Mouse (Mus musculus): ENCODE data around the gene Slc11a1. TPM values are rescaled to one million over a fixed set of nuclear protein-coding genes. Genes with fewer than 3 reads are reported as not detected.

The Slc11a1 gene
- polyA plus RNA-seq, 1 experiment from 2014 or later, result 8.6 TPM

DNA sequence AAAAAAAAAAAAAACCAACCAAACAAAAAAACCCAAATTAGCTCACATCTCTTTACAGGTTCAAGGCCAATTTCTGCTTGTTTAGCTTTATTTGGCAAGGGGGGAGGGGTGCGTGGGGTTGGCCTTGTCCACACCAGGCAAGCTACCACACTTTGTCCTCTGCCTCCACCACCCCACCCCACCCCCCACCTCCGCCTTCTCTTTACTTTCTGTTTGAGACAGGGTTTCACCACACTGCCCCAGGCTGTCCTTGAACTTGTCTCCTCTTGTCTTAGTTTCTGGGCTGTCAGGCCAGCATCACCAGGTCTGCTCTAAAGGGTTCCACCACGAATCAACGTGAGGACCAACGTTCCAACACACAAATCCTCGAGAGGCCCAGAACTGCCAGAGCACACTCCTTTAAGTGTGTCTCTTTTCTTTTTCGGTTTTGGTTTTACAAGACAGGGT lies 4.1 kb downstream of the Slc11a1 start:
- peak overlapping the region; percentile 27 for H3K4me2 ChIP-seq
- no peak for ATAC-seq
- H3K9me3 ChIP-seq (replicated peaks), result no peaks in the 10 kb centered on the region
- H3K4me1 ChIP-seq, result peaks cover 54% of the 10 kb centered on the region
- peaks cover 6% of the 10 kb centered on the region; the same call in 1 of the 2 replicates for H3K27me3 ChIP-seq (replicated peaks)
- H3K36me3 ChIP-seq, result no peaks in the 10 kb centered on the region
- H3K9ac ChIP-seq, result no peak overlapping the region
- H3K27ac ChIP-seq, result peak overlapping the region; percentile 57; the same call in 1 of the 2 replicates
- H3K4me3 ChIP-seq, result no peak overlapping the region
- 64% methylated on average over 7 of the region's 7 CpGs for whole genome bisulfite sequencing (ENCODE audit: insufficient replicate concordance)

DNA sequence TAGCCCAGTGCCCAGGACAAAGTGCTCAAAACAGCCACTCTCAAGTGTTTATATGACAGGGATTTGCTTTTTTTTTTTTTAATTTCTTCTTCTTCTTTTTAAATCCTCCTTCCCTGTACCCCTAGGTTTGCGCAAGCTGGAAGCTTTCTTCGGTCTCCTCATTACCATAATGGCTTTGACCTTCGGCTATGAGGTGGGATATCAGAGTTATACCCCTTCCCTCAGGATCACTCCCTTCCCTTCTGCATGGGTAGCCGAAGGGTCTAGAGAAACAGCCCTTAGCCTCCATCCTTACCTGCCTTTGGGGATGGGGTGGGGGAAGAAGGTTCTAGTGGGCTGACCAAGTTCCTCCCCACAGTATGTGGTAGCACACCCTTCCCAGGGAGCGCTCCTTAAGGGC lies 5.5 kb downstream of the Slc11a1 start:
- Histone ChIP-seq H3K27ac (no peak overlapping the region), H3K36me3 (no peaks in the 10 kb centered on the region), H3K4me3 (no peak overlapping the region), H3K9ac (no peak overlapping the region), H3K4me1 (peaks cover 60% of the 10 kb centered on the region), H3K27me3 (replicated peaks) (no peaks in the 10 kb centered on the region; the same call in 1 of the 2 replicates), H3K4me2 (no peak overlapping the region), H3K9me3 (replicated peaks) (no peaks in the 10 kb centered on the region)
- 69% methylated on average over 5 of the region's 5 CpGs for WGBS (ENCODE audit: insufficient replicate concordance)
- ATAC-seq, result no peak

DNA sequence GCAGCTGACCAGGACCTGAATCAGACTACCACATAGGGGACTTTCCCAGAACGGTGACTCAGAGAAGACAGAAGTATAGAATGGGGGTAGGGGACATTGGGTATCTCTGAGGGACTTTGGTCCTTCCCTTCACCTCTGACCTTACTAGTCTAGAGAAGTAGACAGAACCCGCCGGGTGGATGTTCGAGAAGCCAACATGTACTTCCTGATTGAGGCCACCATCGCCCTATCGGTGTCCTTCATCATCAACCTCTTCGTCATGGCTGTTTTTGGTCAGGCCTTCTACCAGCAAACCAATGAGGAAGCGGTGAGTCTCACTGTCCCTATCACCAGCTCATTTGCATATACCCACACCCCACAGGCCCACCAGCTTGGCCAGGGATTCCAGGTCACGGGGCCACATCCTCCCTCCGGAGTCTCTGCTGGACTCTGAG lies 6.6 kb downstream of the Slc11a1 start:
- Histone ChIP-seq H3K4me2 (no peak overlapping the region), H3K9ac (no peak overlapping the region), H3K9me3 (replicated peaks) (no peaks in the 10 kb centered on the region), H3K27ac (no peak overlapping the region), H3K27me3 (replicated peaks) (no peaks in the 10 kb centered on the region), H3K36me3 (no peaks in the 10 kb centered on the region), H3K4me3 (no peak overlapping the region), H3K4me1 (peaks cover 57% of the 10 kb centered on the region)
- no peak for ATAC-seq
- 46% methylated on average over 10 of the region's 10 CpGs for WGBS (ENCODE audit: insufficient replicate concordance)

DNA sequence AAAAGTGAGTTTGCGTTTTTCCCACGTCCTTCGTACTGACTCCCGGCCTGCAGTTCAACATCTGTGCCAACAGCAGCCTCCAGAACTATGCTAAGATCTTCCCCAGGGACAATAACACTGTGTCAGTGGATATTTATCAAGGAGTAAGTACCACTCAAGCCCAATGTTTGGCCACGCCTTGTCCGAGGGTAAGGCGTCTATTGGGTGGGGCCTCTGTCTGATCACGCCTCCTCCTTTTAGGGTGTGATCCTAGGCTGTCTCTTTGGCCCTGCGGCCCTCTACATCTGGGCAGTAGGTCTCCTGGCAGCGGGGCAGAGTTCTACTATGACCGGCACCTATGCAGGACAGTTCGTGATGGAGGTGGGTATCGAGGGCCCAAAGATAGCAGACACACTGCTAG lies 8.4 kb downstream of the Slc11a1 start:
- H3K36me3 ChIP-seq, result no peaks in the 10 kb centered on the region
- no peaks in the 10 kb centered on the region for H3K27me3 ChIP-seq (replicated peaks)
- peaks cover 69% of the 10 kb centered on the region for H3K4me1 ChIP-seq
- WGBS (ENCODE audit: insufficient replicate concordance), result 71% methylated on average over 13 of the region's 13 CpGs
- no peak for ATAC-seq
- H3K9ac ChIP-seq, result no peak overlapping the region
- H3K4me2 ChIP-seq, result no peak overlapping the region
- no peak overlapping the region for H3K27ac ChIP-seq
- no peaks in the 10 kb centered on the region for H3K9me3 ChIP-seq (replicated peaks)
- H3K4me3 ChIP-seq, result no peak overlapping the region

DNA sequence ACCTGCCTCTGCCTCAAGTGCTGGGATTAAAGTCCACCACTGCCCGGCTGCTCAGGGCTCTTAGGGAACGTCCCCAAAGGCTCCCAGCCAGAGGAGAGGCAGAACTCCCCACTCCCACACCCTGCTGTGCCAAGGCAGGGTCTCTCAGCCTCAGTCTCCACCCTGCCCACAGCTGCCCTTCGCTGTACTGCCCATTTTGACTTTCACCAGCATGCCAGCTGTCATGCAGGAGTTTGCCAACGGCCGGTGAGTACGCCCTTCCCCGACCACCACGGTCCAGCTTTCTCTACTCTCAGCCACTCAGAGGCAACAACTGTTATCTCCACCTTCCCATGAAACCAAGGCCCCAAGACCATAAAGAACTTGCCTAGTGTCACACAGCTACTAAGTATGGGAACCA lies 9.5 kb downstream of the Slc11a1 start:
- H3K27ac ChIP-seq, result no peak overlapping the region
- no peak for ATAC-seq
- H3K36me3 ChIP-seq, result no peaks in the 10 kb centered on the region
- H3K4me1 ChIP-seq, result peaks cover 74% of the 10 kb centered on the region
- no peaks in the 10 kb centered on the region for H3K9me3 ChIP-seq (replicated peaks)
- H3K4me2 ChIP-seq, result no peak overlapping the region
- no peaks in the 10 kb centered on the region for H3K27me3 ChIP-seq (replicated peaks)
- 72% methylated on average over 8 of the region's 8 CpGs for WGBS (ENCODE audit: insufficient replicate concordance)
- no peak overlapping the region for H3K4me3 ChIP-seq
- no peak overlapping the region for H3K9ac ChIP-seq

DNA sequence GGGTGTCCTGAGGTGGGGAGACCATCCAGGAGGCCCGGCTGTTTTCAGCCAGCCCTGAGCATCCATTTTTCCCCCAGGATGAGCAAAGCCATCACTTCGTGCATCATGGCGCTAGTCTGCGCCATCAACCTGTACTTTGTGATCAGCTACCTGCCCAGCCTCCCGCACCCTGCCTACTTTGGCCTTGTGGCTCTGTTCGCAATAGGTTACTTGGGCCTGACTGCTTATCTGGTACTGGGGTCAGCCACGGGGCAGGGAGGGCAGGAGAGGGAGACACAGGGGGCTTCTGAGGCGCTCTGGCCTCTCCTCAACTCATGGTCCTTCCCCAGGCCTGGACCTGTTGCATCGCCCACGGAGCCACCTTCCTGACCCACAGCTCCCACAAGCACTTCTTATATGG lies 10.1 kb downstream of the Slc11a1 start:
- Histone ChIP-seq H3K9ac (0 out of 2 replicates have a peak overlapping the region, but pooled peaks have one; percentile 30), H3K4me2 (no peak overlapping the region), H3K36me3 (no peaks in the 10 kb centered on the region), H3K27ac (no peak overlapping the region), H3K4me1 (peaks cover 74% of the 10 kb centered on the region), H3K27me3 (replicated peaks) (no peaks in the 10 kb centered on the region), H3K4me3 (no peak overlapping the region), H3K9me3 (replicated peaks) (no peaks in the 10 kb centered on the region)
- WGBS (ENCODE audit: insufficient replicate concordance), result 79% methylated on average over 10 of the region's 10 CpGs
- ATAC-seq, result no peak

DNA sequence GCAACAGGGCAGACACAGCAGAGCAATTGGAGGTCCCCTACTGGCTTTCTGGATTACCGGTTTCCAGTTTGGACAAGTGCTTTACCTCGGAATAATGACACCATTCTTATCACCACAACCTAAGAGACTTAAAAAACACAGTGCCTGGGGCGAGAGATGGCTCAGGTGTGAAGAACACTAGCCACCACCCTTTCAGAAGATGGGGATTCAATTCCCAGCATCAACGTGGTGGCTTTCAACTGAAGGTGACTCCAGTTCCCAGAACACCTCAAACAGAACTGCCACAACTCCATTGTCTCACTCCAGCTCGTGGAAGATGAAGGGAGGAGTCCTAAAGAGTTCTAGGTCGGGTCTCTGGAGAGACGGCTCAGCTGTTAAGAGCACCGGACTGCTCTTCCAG lies 10.5 kb downstream of the Slc11a1 start:
- Histone ChIP-seq H3K4me2 (no peak overlapping the region), H3K27me3 (replicated peaks) (no peaks in the 10 kb centered on the region), H3K9ac (0 out of 2 replicates have a peak overlapping the region, but pooled peaks have one; percentile 30), H3K27ac (no peak overlapping the region), H3K4me1 (peaks cover 77% of the 10 kb centered on the region), H3K9me3 (replicated peaks) (no peaks in the 10 kb centered on the region), H3K4me3 (no peak overlapping the region), H3K36me3 (no peaks in the 10 kb centered on the region)
- no peak for ATAC-seq
- WGBS (ENCODE audit: insufficient replicate concordance), result 78% methylated on average over 8 of the region's 8 CpGs

DNA sequence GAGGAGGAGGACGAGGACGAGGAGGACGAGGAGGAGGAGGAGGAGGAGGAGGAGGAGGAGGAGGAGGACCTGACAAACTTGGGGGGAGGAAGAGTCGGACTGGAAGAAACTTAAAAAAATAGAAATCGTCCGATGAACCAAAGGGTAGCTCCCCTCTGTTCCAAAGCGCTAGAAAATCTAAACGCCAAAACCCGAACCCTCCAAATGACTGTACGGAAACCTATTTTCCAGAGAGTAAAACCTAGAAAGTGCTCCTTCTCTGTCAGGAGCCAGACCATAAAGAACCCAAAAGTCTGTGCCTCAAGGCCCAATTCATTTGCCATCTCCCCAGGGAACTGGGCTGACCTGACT lies 11.3 kb downstream of the Slc11a1 start:
- Histone ChIP-seq H3K9ac (peak overlapping the region; percentile 79), H3K9me3 (replicated peaks) (no peaks in the 10 kb centered on the region), H3K4me3 (peak overlapping the region; percentile 71), H3K36me3 (no peaks in the 10 kb centered on the region), H3K4me1 (peaks cover 81% of the 10 kb centered on the region), H3K27ac (peak overlapping the region; percentile 91), H3K27me3 (replicated peaks) (no peaks in the 10 kb centered on the region), H3K4me2 (peak overlapping the region; percentile 70)
- WGBS (ENCODE audit: insufficient replicate concordance), result 52% methylated on average over 7 of the region's 10 CpGs
- no peak for ATAC-seq

DNA sequence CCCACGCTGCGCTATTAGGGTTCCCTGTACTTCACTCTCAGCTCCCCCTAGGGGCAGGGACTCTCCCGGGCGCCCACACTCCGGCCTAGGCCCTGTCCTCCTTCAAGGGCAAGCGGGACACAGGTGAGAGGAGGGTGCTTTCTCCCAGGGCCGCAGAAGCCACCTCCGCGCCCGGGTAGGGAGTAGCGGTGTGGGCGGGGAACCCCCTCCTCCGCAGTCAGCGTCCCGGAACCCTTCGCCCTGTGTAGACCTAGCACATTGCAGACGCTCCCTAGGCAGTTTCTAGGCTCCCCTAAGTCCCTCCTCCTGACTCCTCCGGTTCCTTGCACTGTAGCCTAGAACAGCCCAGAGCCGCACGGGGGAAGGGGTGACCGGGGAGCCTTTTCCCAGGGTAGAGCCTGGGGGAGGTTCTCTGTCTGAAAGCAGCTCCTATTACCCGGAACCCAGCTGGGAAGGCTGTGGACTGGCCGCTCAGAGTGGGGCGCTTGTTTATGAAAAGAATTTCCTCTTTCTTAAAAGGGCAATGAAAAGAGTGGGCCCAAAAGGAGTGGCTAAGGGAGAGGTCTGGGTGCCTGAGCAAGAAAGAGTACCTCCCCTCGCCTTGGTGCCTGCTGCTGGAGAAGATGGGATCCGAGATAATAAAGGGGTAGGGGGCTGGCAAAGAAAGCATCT lies 11.9 kb downstream of the Slc11a1 start:
- Histone ChIP-seq H3K27me3 (replicated peaks) (no peaks in the 10 kb centered on the region), H3K27ac (peak overlapping the region; percentile 91), H3K4me3 (peak overlapping the region; percentile 71), H3K4me1 (peaks cover 75% of the 10 kb centered on the region), H3K9ac (peak overlapping the region; percentile 79), H3K9me3 (replicated peaks) (no peaks in the 10 kb centered on the region), H3K36me3 (no peaks in the 10 kb centered on the region), H3K4me2 (peak overlapping the region; percentile 70)
- WGBS (ENCODE audit: insufficient replicate concordance), result under 1% methylated on average over 26 of the region's 26 CpGs
- ATAC-seq, result peak; percentile 85

DNA sequence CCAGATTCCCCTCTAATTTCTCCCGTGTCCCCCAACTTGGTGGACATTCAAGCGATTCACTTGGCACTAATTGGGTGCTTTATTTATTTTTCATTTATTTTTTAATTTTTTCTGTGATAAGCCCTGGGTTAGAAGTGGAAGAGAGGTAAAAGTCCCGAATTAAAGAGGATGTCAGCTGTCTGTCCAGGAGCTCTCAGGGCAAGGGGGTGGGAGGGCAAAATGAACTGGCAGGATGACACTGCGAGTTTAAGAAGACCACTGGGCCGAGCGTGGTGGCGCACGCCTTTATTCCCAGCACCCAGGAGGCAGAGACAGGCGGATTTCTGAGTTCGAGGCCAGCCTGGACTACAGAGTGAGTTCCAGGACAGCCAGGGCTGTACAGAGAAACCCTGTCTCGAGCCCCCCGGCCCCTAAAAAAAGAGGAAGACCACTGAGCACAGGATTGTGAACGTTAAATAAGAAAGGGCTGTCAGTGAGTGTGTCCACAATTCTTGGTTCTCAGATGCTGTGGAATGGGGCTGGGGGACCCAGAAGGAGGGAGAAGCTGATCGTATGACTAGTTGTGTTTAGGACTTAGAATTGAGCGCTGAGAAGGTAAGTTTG lies 12.5 kb downstream of the Slc11a1 start:
- Histone ChIP-seq H3K27me3 (replicated peaks) (no peaks in the 10 kb centered on the region), H3K4me3 (peak overlapping the region; percentile 71), H3K9me3 (replicated peaks) (no peaks in the 10 kb centered on the region), H3K9ac (peak overlapping the region; percentile 79), H3K36me3 (no peaks in the 10 kb centered on the region), H3K4me2 (peak overlapping the region; percentile 70), H3K27ac (peak overlapping the region; percentile 91), H3K4me1 (peaks cover 74% of the 10 kb centered on the region)
- ATAC-seq, result no peak
- 36% methylated on average over 15 of the region's 15 CpGs for WGBS (ENCODE audit: insufficient replicate concordance)

DNA sequence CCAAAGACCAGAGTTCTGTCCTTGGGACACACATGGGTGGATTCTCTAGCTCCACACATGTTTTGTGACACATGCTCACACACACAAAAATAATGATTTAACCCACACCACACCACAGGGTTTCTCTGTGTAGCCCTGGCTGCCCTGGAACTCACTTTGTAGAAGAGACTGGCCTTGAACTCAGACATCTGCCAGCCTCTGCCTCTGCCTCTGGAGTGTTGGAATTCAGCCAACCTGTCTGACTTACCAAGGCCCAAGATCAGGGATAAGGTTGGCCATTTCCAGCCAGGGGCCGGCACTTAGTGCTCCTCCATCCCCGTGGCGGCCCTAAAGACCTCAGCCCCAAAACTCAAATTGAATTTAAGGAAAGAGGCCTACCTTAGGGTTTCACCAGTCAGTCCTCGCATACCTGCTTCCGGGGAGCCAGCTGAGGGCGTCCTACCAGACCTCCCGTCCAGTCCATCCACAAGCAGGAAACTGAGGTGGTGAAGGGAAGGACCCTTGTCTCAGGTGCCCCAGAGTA lies 13.5 kb downstream of the Slc11a1 start:
- no peaks in the 10 kb centered on the region for H3K27me3 ChIP-seq (replicated peaks)
- 80% methylated on average over 7 of the region's 7 CpGs for WGBS (ENCODE audit: insufficient replicate concordance)
- no peak for ATAC-seq
- H3K4me3 ChIP-seq, result no peak overlapping the region
- H3K9ac ChIP-seq, result no peak overlapping the region
- H3K27ac ChIP-seq, result peak overlapping the region; percentile 10; the same call in 1 of the 2 replicates
- H3K9me3 ChIP-seq (replicated peaks), result no peaks in the 10 kb centered on the region
- H3K36me3 ChIP-seq, result peaks cover 5% of the 10 kb centered on the region
- no peak overlapping the region for H3K4me2 ChIP-seq
- H3K4me1 ChIP-seq, result peaks cover 79% of the 10 kb centered on the region

DNA sequence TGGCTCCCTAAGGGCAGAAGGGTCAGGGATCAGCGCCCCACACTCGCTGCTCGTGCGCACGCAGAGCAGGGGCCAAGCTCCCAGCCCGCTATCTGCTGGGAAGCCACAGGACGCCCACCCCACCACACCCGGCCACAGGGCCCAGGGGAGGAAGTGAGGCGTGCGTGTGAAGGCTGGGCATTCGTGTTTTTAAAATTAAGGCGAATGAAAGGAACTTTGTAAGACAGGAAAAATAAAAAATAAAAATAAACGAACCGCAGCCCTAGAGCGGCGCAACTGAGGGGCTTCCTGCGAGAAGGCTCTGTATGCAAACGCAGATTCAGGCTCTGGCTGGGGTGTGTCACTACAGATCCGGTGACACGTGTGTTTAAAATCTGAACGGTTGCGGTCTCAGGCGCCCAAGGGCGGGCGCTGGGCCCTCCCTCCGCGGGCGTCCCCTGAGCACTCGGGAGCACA lies 14.9 kb downstream of the Slc11a1 start:
- ATAC-seq, result peak; percentile 10; the same call in 1 of the 2 replicates
- 1% methylated on average over 29 of the region's 29 CpGs for WGBS (ENCODE audit: insufficient replicate concordance)
- peak overlapping the region; percentile 97 for H3K27ac ChIP-seq
- peak overlapping the region; percentile 92 for H3K4me2 ChIP-seq
- H3K9me3 ChIP-seq (replicated peaks), result no peaks in the 10 kb centered on the region
- peak overlapping the region; percentile 98 for H3K4me3 ChIP-seq
- H3K36me3 ChIP-seq, result peaks cover 19% of the 10 kb centered on the region
- H3K27me3 ChIP-seq (replicated peaks), result no peaks in the 10 kb centered on the region
- H3K9ac ChIP-seq, result peak overlapping the region; percentile 52
- peaks cover 80% of the 10 kb centered on the region for H3K4me1 ChIP-seq
